Mouse (Mus musculus): ENCODE data around the gene Ubxn7. TPM values are rescaled to one million over a fixed set of nuclear protein-coding genes. Genes with fewer than 3 reads are reported as not detected.

Gene Ubxn7
- polyA plus RNA-seq, 1 experiment, result 0.39 TPM

GRCm38 (mm10) chr16:32436657-32437056 lies 104.6 kb downstream of the Ubxn7 start:
- H3K27me3 ChIP-seq (ENCODE audit: control insufficient read depth), result no peaks in the 10 kb centered on the region
- peaks cover 95% of the 10 kb centered on the region for H3K36me3 ChIP-seq (ENCODE audit: control insufficient read depth)
- peaks cover 64% of the 10 kb centered on the region for H3K4me1 ChIP-seq (ENCODE audit: control insufficient read depth)
- no peak overlapping the region for H3K4me3 ChIP-seq (replicated peaks)
- no peak for TF ChIP-seq TAL1 (IDR thresholded peaks at IDR 0.05; ENCODE audit: low read length)
- TF ChIP-seq GATA1 (IDR thresholded peaks at IDR 0.05; ENCODE audit: low read length), result no peak
- H3K9me3 ChIP-seq (ENCODE audit: control insufficient read depth, low read length), result no peaks in the 10 kb centered on the region

- Histone ChIP-seq H3K4me1 (ENCODE audit: control insufficient read depth) (peaks cover 61% of the 10 kb centered on the region), H3K27me3 (ENCODE audit: control insufficient read depth) (no peaks in the 10 kb centered on the region), H3K36me3 (ENCODE audit: control insufficient read depth) (peaks cover 97% of the 10 kb centered on the region), H3K9me3 (ENCODE audit: control insufficient read depth, low read length) (no peaks in the 10 kb centered on the region), H3K4me3 (replicated peaks) (no peak overlapping the region)
- no peak for TF ChIP-seq GATA1 (IDR thresholded peaks at IDR 0.05; ENCODE audit: low read length)
- TF ChIP-seq TAL1 (IDR thresholded peaks at IDR 0.05; ENCODE audit: low read length), result no peak
These were observed 105.2 kb downstream of the Ubxn7 start for GRCm38 (mm10) chr16:32437266-32437665.

GRCm38 (mm10) chr16:32441432-32441831 lies 109.4 kb downstream of the Ubxn7 start:
- Histone ChIP-seq H3K4me1 (ENCODE audit: control insufficient read depth) (peaks cover 65% of the 10 kb centered on the region), H3K9me3 (ENCODE audit: control insufficient read depth, low read length) (no peaks in the 10 kb centered on the region), H3K4me3 (replicated peaks) (no peak overlapping the region), H3K27me3 (ENCODE audit: control insufficient read depth) (no peaks in the 10 kb centered on the region), H3K36me3 (ENCODE audit: control insufficient read depth) (peaks cover 93% of the 10 kb centered on the region)
- TF ChIP-seq TAL1 (IDR thresholded peaks at IDR 0.05; ENCODE audit: low read length), result no peak
- TF ChIP-seq GATA1 (IDR thresholded peaks at IDR 0.05; ENCODE audit: low read length), result no peak

Other genes starting within 250 kb of the Ubxn7 start
- gene Pigx, start 232.5 kb upstream of the Ubxn7 start, polyA plus RNA-seq (2012), result 0.18 and 0.22 TPM in 2 replicates
- 0.02 and 0.11 TPM in 2 replicates for gene Cep19, start 232.5 kb upstream of the Ubxn7 start, polyA plus RNA-seq (2012)
- gene Nrros, start 166.7 kb upstream of the Ubxn7 start, polyA plus RNA-seq (2012), result 0.17 and 0.60 TPM in 2 replicates
- gene Bex6, start 152.4 kb upstream of the Ubxn7 start, polyA plus RNA-seq (2012), result not detected in 2 replicates
- 0.35 and 0.37 TPM in 2 replicates for gene Fbxo45, start 85.1 kb upstream of the Ubxn7 start, polyA plus RNA-seq (2012)
- 1.6 and 2.4 TPM in 2 replicates for gene Wdr53, start 85.0 kb upstream of the Ubxn7 start, polyA plus RNA-seq (2012)
- not detected in 2 replicates for gene Smco1, start 60.8 kb upstream of the Ubxn7 start, polyA plus RNA-seq (2012)
- 0.71 and 0.79 TPM in 2 replicates for gene Rnf168, start 54.8 kb upstream of the Ubxn7 start, polyA plus RNA-seq (2012)
- not detected in 2 replicates for gene Tm4sf19, start 68.2 kb downstream of the Ubxn7 start, polyA plus RNA-seq (2012)
- 0.05 TPM in 1 of 2 replicates, not detected in the other for gene Tctex1d2, start 87.4 kb downstream of the Ubxn7 start, polyA plus RNA-seq (2012)
- gene Pcyt1a, start 98.7 kb downstream of the Ubxn7 start, polyA plus RNA-seq (2012), result 3.9 and 6.2 TPM in 2 replicates
- not detected in 2 replicates for gene Slc51a, start 155.6 kb downstream of the Ubxn7 start, polyA plus RNA-seq (2012)
- not detected in 2 replicates for gene Zdhhc19, start 164.0 kb downstream of the Ubxn7 start, polyA plus RNA-seq (2012)